24 mouse cellular contexts compared by ENCODE assay signal in genomic region chr4:124311657-124312056, GRCm38 (mm10).
"Had no signal": no experiment of that assay in that cellular context is flagged by ENCODE, and none has a peak within 500 bp of the region (broad histone marks: within the 10 kb centered on the region; RNA-seq: fewer than 3 reads in every experiment).

No protein-coding gene starts in this region.

- H3K9ac ChIP-seq: heart, embryonic 12.5 days; hindbrain, embryonic 12.5 days; hindbrain, embryonic 15.5 days; intestine, embryonic 15.5 days; kidney, embryonic 15.5 days; limb, embryonic 13.5 days; limb, embryonic 15.5 days; liver, embryonic 12.5 days; liver, embryonic 14.5 days had no signal

- DNase-seq: gastrocnemius, adult 2 months; gastrocnemius, postnatal 10 days; gastrocnemius, postnatal 25 days; heart, adult 2 months; heart, postnatal 10 days; kidney, adult 18-20 months; kidney, adult 9 months; kidney, postnatal 14 days; kidney, postnatal 36 days; layer of hippocampus, adult 9-11 months; layer of hippocampus, postnatal 36 days; left cerebral cortex, postnatal 4 days had no signal

- H3K4me1 ChIP-seq: intestine, embryonic 15.5 days; liver, embryonic 12.5 days had no signal

- H3K9me3 ChIP-seq: hindbrain, embryonic 15.5 days; intestine, embryonic 15.5 days; kidney, embryonic 15.5 days; limb, embryonic 13.5 days; limb, embryonic 15.5 days; liver, embryonic 12.5 days had no signal

- H3K36me3 ChIP-seq: heart, embryonic 12.5 days; hindbrain, embryonic 12.5 days; hindbrain, embryonic 15.5 days; intestine, embryonic 15.5 days; kidney, embryonic 15.5 days; limb, embryonic 13.5 days; limb, embryonic 15.5 days; liver, embryonic 12.5 days had no signal

- H3K27ac ChIP-seq: gastrocnemius, adult 2 months; heart, adult 2 months; hindbrain, embryonic 15.5 days; intestine, embryonic 15.5 days; kidney, embryonic 15.5 days; kidney, postnatal 0 days; limb, embryonic 13.5 days; limb, embryonic 15.5 days; liver, embryonic 12.5 days; liver, embryonic 14.5 days had no signal

- H3K4me2 ChIP-seq: heart, embryonic 12.5 days; hindbrain, embryonic 15.5 days; intestine, embryonic 15.5 days; kidney, embryonic 15.5 days; limb, embryonic 13.5 days; limb, embryonic 15.5 days; liver, embryonic 12.5 days had no signal

- H3K4me3 ChIP-seq: gastrocnemius, adult 2 months; heart, adult 2 months; heart, embryonic 12.5 days; hindbrain, embryonic 12.5 days; hindbrain, embryonic 15.5 days; intestine, embryonic 15.5 days; kidney, embryonic 15.5 days; limb, embryonic 13.5 days; limb, embryonic 15.5 days; liver, embryonic 12.5 days had no signal

- H3K27me3 ChIP-seq: hindbrain, embryonic 12.5 days had no signal

- ATAC-seq: inflammation-experienced regulatory T-cells, adult 6 months; intestine, embryonic 15.5 days; intestine, postnatal 0 days; liver, embryonic 12.5 days had no signal
